Mouse (Mus musculus) C2C12 (cell line): ENCODE results near the gene Uqcr10. TPM values are rescaled to one million over a fixed set of nuclear protein-coding genes. Genes with fewer than 3 reads are reported as not detected.

Experiments
- H3K27me3 ChIP-seq: one replicate; pipeline ENCODE4 v1.6.1; 2011; ENCODE audit not compliant: control insufficient read depth, insufficient read depth, insufficient read length
- H3K36me3 ChIP-seq: one replicate; pipeline ENCODE4 v1.6.1; 2011; ENCODE audit not compliant: control insufficient read depth, insufficient read depth
- H3K4me3 ChIP-seq: one replicate; pipeline ENCODE4 v1.5.1; 2011; ENCODE audit warnings: mild to moderate bottlenecking, control low read depth; ENCODE audit not compliant: poor library complexity, insufficient read depth, severe bottlenecking
- H3K79me2 ChIP-seq: one replicate; pipeline ENCODE4 v1.6.1; 2011; ENCODE audit not compliant: control insufficient read depth, insufficient read depth
- H3K79me3 ChIP-seq: one replicate; pipeline ENCODE4 v1.6.1; 2011; ENCODE audit warnings: low read depth, control low read depth
- H3ac ChIP-seq: one replicate; pipeline ENCODE3; 2011; ENCODE audit warnings: low read depth; ENCODE audit not compliant: control insufficient read depth, insufficient read length
- CEBPB ChIP-seq: IDR thresholded peaks from one replicate; pipeline ENCODE4 v1.6.1; 2011; ENCODE audit warnings: low read depth, mild to moderate bottlenecking, control low read depth, moderate library complexity
- CTCF ChIP-seq: IDR thresholded peaks from one replicate; pipeline ENCODE4 v1.5.1; 2011; ENCODE audit not compliant: control insufficient read depth, insufficient read depth, insufficient read length
- FOSL1 ChIP-seq: IDR thresholded peaks from one replicate; pipeline ENCODE4 v1.8.0; 2011; ENCODE audit warnings: mild to moderate bottlenecking, low read length; ENCODE audit not compliant: poor library complexity, insufficient read depth, severe bottlenecking
- MAX ChIP-seq: IDR thresholded peaks from one replicate; pipeline ENCODE4 v1.6.1; 2011; ENCODE audit warnings: mild to moderate bottlenecking, control low read depth
- MYOD1 ChIP-seq: IDR thresholded peaks from one replicate; pipeline ENCODE4 v1.6.1; 2011; ENCODE audit warnings: low read depth; ENCODE audit not compliant: control insufficient read depth, insufficient read length
- MYOG ChIP-seq: IDR thresholded peaks from one replicate; pipeline ENCODE4 v1.6.1; 2011; ENCODE audit not compliant: control insufficient read depth, insufficient read length; ENCODE audit errors: extremely low read depth
- USF1 ChIP-seq: IDR thresholded peaks from one replicate; pipeline ENCODE4 v1.6.1; 2011; ENCODE audit warnings: low read depth, mild to moderate bottlenecking, control low read depth, moderate library complexity
- polyA plus RNA-seq: library from polyadenylated mRNA; unstranded; fragments of >200 nt; fragmentation: generic; extraction: Trizol; gene quantifications from one replicate; pipeline ENCODE4 v1.2.1, GENCODE M21; 2012; ENCODE audit warnings: missing spikeins

Gene Uqcr10
- polyA plus RNA-seq, 1 experiment = 905 TPM

DNA sequence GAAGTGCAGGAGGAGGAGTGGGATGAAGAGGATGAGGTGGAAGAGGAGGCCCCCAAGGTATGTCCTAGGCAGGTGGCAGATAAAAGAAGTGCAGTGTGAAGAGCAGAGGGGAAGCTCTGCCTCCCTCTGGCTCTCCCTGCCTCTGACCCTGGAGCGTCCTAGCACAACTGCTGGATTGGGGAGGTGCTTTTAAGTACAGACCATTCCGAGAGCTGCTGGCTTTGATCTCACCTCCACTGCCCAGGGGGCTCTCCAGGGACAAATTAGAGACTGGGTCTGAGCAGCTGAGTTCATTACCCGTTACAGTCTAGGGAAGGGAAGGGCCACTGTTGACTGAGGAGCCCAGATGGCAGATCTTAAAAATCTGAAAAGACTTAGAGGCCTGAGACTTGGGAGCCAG is 24.0 kb downstream of the Uqcr10 start:
- H3K79me3 ChIP-seq = no peaks in the 10 kb centered on the region
- H3K27me3 ChIP-seq = no peaks in the 10 kb centered on the region
- no peak overlapping the region for H3ac ChIP-seq
- H3K4me3 ChIP-seq = no peak overlapping the region
- TF ChIP-seq MYOD1 (no peak), CEBPB (no peak), MYOG (no peak), USF1 (no peak), MAX (no peak), CTCF (no peak), FOSL1 (no peak)
- H3K36me3 ChIP-seq = peaks cover 38% of the 10 kb centered on the region
- H3K79me2 ChIP-seq = no peaks in the 10 kb centered on the region

- TF ChIP-seq CEBPB (no peak), FOSL1 (no peak), MYOG (no peak), MAX (no peak), CTCF (no peak), USF1 (no peak), MYOD1 (no peak)
- no peak overlapping the region for H3K4me3 ChIP-seq
- H3K79me3 ChIP-seq = no peaks in the 10 kb centered on the region
- peaks cover 43% of the 10 kb centered on the region for H3K36me3 ChIP-seq
- no peaks in the 10 kb centered on the region for H3K27me3 ChIP-seq
- H3ac ChIP-seq = no peak overlapping the region
- H3K79me2 ChIP-seq = no peaks in the 10 kb centered on the region
These were observed 24.7 kb downstream of the Uqcr10 start for GRCm38 (mm10) chr11:4679441-4679832.

DNA sequence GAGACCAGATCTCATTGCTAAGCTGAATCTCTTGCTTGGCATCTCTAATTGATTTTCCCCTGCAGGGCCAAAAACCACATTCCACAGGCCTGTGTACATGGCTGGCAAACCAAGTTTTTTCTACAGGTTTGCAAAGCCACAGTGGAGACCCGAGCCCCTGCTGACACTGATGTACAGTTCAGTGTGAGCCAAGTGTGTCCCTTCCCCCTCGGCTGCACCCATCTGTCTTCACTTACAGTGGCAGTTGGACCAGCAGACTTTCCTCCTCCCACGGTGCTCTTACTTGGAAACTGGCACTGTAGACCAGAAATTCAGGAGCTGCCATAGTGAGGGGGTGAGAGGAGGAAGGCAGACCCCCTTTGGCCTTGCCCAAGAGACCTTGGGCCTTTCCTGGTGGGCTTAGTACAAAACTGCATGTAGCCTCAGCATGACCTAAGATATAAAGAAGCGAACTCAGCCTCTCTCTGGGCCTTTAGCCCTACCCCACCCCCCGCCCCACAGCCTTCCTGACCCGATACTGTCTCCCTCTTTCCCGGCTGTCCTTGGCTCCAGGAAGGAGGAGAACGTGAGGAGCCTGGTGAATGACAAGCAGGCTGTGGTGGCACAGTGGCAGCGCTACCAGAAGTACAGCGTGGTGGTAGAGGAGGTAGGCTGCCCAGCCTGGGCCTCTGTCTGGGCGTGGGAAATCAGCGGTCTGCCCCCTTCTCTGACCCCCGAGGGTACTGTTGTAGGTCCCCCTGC is 25.3 kb downstream of the Uqcr10 start:
- Histone ChIP-seq H3K36me3 (peaks cover 49% of the 10 kb centered on the region), H3K4me3 (no peak overlapping the region), H3ac (no peak overlapping the region), H3K79me3 (no peaks in the 10 kb centered on the region), H3K79me2 (no peaks in the 10 kb centered on the region), H3K27me3 (no peaks in the 10 kb centered on the region)
- TF ChIP-seq USF1 = no peak
- no peak for TF ChIP-seq CTCF
- no peak for TF ChIP-seq MYOG
- no peak for TF ChIP-seq MYOD1
- no peak for TF ChIP-seq CEBPB
- TF ChIP-seq MAX = no peak
- TF ChIP-seq FOSL1 = no peak

- Histone ChIP-seq H3K4me3 (no peak overlapping the region), H3K27me3 (no peaks in the 10 kb centered on the region), H3K79me3 (no peaks in the 10 kb centered on the region), H3K79me2 (no peaks in the 10 kb centered on the region), H3K36me3 (peaks cover 52% of the 10 kb centered on the region), H3ac (no peak overlapping the region)
- TF ChIP-seq CEBPB (no peak), CTCF (no peak), USF1 (no peak), MAX (no peak), MYOG (no peak), MYOD1 (no peak), FOSL1 (no peak)
These were observed 26.8 kb downstream of the Uqcr10 start for GRCm38 (mm10) chr11:4677250-4677872.

DNA sequence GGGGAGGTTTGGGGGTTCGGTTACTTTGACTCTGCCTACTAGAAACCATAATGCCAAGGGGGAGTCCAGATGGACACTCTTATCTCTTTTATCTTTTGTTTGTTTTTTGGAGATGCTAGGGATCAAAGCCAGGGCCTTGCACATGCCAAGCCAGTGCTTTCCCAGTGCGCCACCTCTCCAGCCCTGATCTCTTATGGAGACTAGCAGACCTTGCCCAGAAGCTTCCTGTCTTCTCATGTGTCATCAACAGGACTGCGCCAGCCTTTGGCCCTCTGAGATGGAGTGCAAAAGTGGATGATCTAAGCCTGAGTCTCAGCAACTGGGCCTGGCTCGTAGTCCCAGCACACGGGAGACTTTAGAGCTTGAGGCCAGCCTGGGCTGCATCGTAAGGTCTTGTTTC is 28.4 kb downstream of the Uqcr10 start:
- Histone ChIP-seq H3K36me3 (peaks cover 38% of the 10 kb centered on the region), H3K4me3 (no peak overlapping the region), H3K79me2 (no peaks in the 10 kb centered on the region), H3ac (no peak overlapping the region), H3K79me3 (no peaks in the 10 kb centered on the region), H3K27me3 (no peaks in the 10 kb centered on the region)
- TF ChIP-seq CTCF = no peak
- no peak for TF ChIP-seq CEBPB
- TF ChIP-seq FOSL1 = no peak
- TF ChIP-seq MYOG = no peak
- TF ChIP-seq MAX = no peak
- no peak for TF ChIP-seq MYOD1
- TF ChIP-seq USF1 = no peak

GRCm38 (mm10) chr11:4675126-4675562 is 29.0 kb downstream of the Uqcr10 start:
- TF ChIP-seq MYOD1 = no peak
- no peak for TF ChIP-seq MYOG
- no peak for TF ChIP-seq USF1
- no peak for TF ChIP-seq MAX
- TF ChIP-seq FOSL1 = no peak
- TF ChIP-seq CTCF = no peak
- no peak for TF ChIP-seq CEBPB
- Histone ChIP-seq H3K36me3 (peaks cover 38% of the 10 kb centered on the region), H3K79me3 (no peaks in the 10 kb centered on the region), H3K79me2 (no peaks in the 10 kb centered on the region), H3K27me3 (no peaks in the 10 kb centered on the region), H3K4me3 (no peak overlapping the region), H3ac (no peak overlapping the region)
